In the genomic region with DNA sequence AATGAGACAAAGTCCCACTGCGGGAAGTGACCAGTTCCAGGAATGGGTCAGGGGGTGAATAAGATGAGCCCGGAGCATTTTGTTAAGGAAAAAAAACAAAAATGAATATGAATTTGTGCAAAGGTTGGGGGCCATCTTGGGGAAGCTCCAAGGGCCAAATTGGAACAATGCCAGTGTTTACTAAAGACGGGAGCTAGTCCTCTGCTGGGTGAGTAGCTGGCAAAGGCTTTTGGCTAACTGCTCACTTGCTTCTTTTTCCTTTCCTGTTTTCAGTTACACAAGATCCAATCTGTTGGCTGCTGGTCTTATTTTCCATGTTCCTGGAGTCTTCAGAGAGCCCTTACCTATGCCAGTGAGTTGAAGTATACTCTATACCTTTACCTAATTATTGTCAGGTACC, we compare ENCODE assay signal across 21 mouse cellular contexts.
DNase-seq lines count a peak whose midpoint lies in the region; ATAC-seq and TF ChIP-seq lines count a peak whose summit lies in the region.
"Had no signal": no experiment of that assay in that cellular context is flagged by ENCODE, and none has a peak within 500 bp of the region (broad histone marks: within the 10 kb centered on the region; RNA-seq: fewer than 3 reads in every experiment).

No protein-coding gene starts in this region.

- H3K4me1 ChIP-seq in liver, adult 2 months (ENCODE audit: control insufficient read depth, insufficient read depth, low read length): no peaks in the 10 kb centered on the region
- no peaks in the 10 kb centered on the region for H3K4me1 ChIP-seq in liver, postnatal 0 days (ENCODE audit: insufficient read depth)
- H3K4me1 ChIP-seq in lung, adult 2 months (ENCODE audit: control insufficient read depth, insufficient read depth, low read length): no peaks in the 10 kb centered on the region
- H3K4me1 ChIP-seq: forebrain, embryonic 10.5 days; forebrain, embryonic 13.5 days; hindbrain, embryonic 12.5 days; hindbrain, embryonic 15.5 days had no signal

- TF ChIP-seq CTCF in liver, adult 2 months (IDR thresholded peaks at IDR 0.05; ENCODE audit: low read depth, low read length): no peak
- no peak for TF ChIP-seq CTCF in liver, postnatal 0 days (IDR thresholded peaks at IDR 0.05; ENCODE audit: low read depth)
- no peak for TF ChIP-seq CTCF in lung, adult 2 months (IDR thresholded peaks at IDR 0.05; ENCODE audit: insufficient read depth, low read length)

- H3K36me3 ChIP-seq in liver, adult 2 months (ENCODE audit: control insufficient read depth, insufficient read depth, low read length): no peaks in the 10 kb centered on the region
- no peaks in the 10 kb centered on the region for H3K36me3 ChIP-seq in liver, postnatal 0 days (replicated peaks; ENCODE audit: insufficient read depth, low read length)
- H3K36me3 ChIP-seq: forebrain, embryonic 10.5 days; G1E; hindbrain, embryonic 12.5 days; hindbrain, embryonic 15.5 days had no signal

- H3K27me3 ChIP-seq in liver, adult 2 months (ENCODE audit: control insufficient read depth, insufficient read depth, low read length): no peaks in the 10 kb centered on the region
- no peaks in the 10 kb centered on the region for H3K27me3 ChIP-seq in liver, postnatal 0 days (ENCODE audit: insufficient read depth, low read length)
- H3K27me3 ChIP-seq: forebrain, embryonic 13.5 days; hindbrain, embryonic 15.5 days had no signal

- H3K4me3 ChIP-seq in liver, adult 2 months (ENCODE audit: insufficient read depth, low read depth, low read length): no peak overlapping the region
- H3K4me3 ChIP-seq in liver, postnatal 0 days (ENCODE audit: low read depth, low read length): no peak overlapping the region
- no peak overlapping the region for H3K4me3 ChIP-seq in lung, adult 2 months (replicated peaks; ENCODE audit: extremely low read depth, low read depth, low read length)
- H3K4me3 ChIP-seq: forebrain, embryonic 10.5 days; forebrain, embryonic 13.5 days; heart, adult 2 months; hindbrain, embryonic 12.5 days; hindbrain, embryonic 15.5 days had no signal

- no peaks in the 10 kb centered on the region; the same call in 1 of the 2 replicates for H3K9me3 ChIP-seq in liver, postnatal 0 days (ENCODE audit: low read length)
- H3K9me3 ChIP-seq: forebrain, embryonic 10.5 days; forebrain, embryonic 13.5 days; hindbrain, embryonic 15.5 days had no signal

- no peak for TF ChIP-seq EP300 in liver, postnatal 0 days (IDR thresholded peaks at IDR 0.05; ENCODE audit: low read depth)

- no peak for TF ChIP-seq POLR2A in liver, adult 2 months (IDR thresholded peaks at IDR 0.05; ENCODE audit: extremely low read depth, insufficient read depth, low read length)
- no peak for TF ChIP-seq POLR2A in lung, adult 2 months (IDR thresholded peaks at IDR 0.05; ENCODE audit: borderline replicate concordance, extremely low read depth, low read depth, low read length)

- WGBS in liver, adult 2 months: 50% methylated on average over 3 of the region's 3 CpGs
- WGBS in liver, postnatal 0 days (ENCODE audit: insufficient replicate concordance): 70% methylated on average over 3 of the region's 3 CpGs
- WGBS in lung, adult 2 months: 47% methylated on average over 3 of the region's 3 CpGs

- H3K4me2 ChIP-seq in liver, postnatal 0 days (ENCODE audit: low read depth, low read length): no peak overlapping the region
- H3K4me2 ChIP-seq: forebrain, embryonic 13.5 days; heart, embryonic 11.5 days; hindbrain, embryonic 12.5 days; hindbrain, embryonic 15.5 days had no signal

- no peak overlapping the region for H3K9ac ChIP-seq in liver, adult 2 months (ENCODE audit: low read depth, low read length)
- H3K9ac ChIP-seq in liver, postnatal 0 days (replicated peaks): no peak overlapping the region
- H3K9ac ChIP-seq: forebrain, embryonic 13.5 days; hindbrain, embryonic 12.5 days; hindbrain, embryonic 15.5 days had no signal

- no peak for ATAC-seq in liver, postnatal 0 days
- ATAC-seq: forebrain, embryonic 13.5 days; forebrain, embryonic 16.5 days had no signal

- peak; percentile 33 to 45 for DNase-seq in cerebellum, postnatal 10 days
- no peak for DNase-seq in cerebellum, adult 11-12 months
- DNase-seq in liver, adult 2 months (ENCODE audit: extremely low read depth, low read depth, low spot score): peak; percentile 6
- DNase-seq in liver, postnatal 0 days: no peak
- DNase-seq in lung, postnatal 10 days: peak; percentile 47
- DNase-seq in lung, adult 2 months: no peak
- DNase-seq in adipocyte (ENCODE audit: low spot score): peak; percentile 90
- no peak for DNase-seq in heart, adult 8-10 months (ENCODE audit: low spot score)
- DNase-seq: adrenal gland, adult 8-10 months; B cell, adult 2 months; cerebellum, adult 11 months; cerebellum, adult 8-10 months; gastrocnemius, postnatal 25 days; heart, adult 2 months had no signal

- H3K79me2 ChIP-seq in liver, adult 2 months (ENCODE audit: control insufficient read depth, insufficient read depth, low read length): no peaks in the 10 kb centered on the region

- no peak overlapping the region for H3K27ac ChIP-seq in liver, adult 2 months (replicated peaks; ENCODE audit: insufficient read depth, low read depth, low read length)
- no peak overlapping the region for H3K27ac ChIP-seq in liver, postnatal 0 days (ENCODE audit: low read depth)
- H3K27ac ChIP-seq: forebrain, embryonic 10.5 days; forebrain, embryonic 13.5 days; heart, adult 2 months; hindbrain, embryonic 12.5 days; hindbrain, embryonic 15.5 days had no signal

Comparison
In these comparisons a context has a peak if more than half of its experiments do, and no peak if none do; other contexts are left out.
1. DNase-seq: peak in cerebellum, postnatal 10 days (2 of 2), liver, adult 2 months (single experiment), lung, postnatal 10 days (single experiment) and adipocyte (single experiment); none in cerebellum, adult 11-12 months (single experiment), liver, postnatal 0 days (single experiment), lung, adult 2 months (single experiment) and heart, adult 8-10 months (single experiment).